Mouse (Mus musculus) lung, embryonic 16.5 days (tissue): ENCODE results near the gene Hsf2bp. TPM values are rescaled to one million over a fixed set of nuclear protein-coding genes. Genes with fewer than 3 reads are reported as not detected.

ENCODE experiments used
- ATAC-seq: fragments of 200-750 bp; cut with Nextera tagmentation; 2 replicates; pipeline ENCODE4 v1.8.0; 2017; ENCODE audit warnings: low read depth, mild to moderate bottlenecking, moderate library complexity
- H3K27ac ChIP-seq: fragments of 300-500 bp; sonication (generic); 2 replicates; pipeline ENCODE4 v1.5.1; 2014; ENCODE audit warnings: mild to moderate bottlenecking, control low read depth, low read length
- H3K27me3 ChIP-seq: fragments of 300-500 bp; sonication (generic); 2 replicates; pipeline ENCODE4 v1.6.1; 2014; ENCODE audit warnings: low read depth, low read length, mixed read lengths; ENCODE audit not compliant: control insufficient read depth, insufficient read depth
- H3K36me3 ChIP-seq: fragments of 300-500 bp; sonication (generic); 2 replicates; pipeline ENCODE4 v1.6.1; 2014; ENCODE audit warnings: low read length; ENCODE audit not compliant: control insufficient read depth, insufficient read depth
- H3K4me1 ChIP-seq: fragments of 300-500 bp; sonication (generic); replicated peaks from 2 replicates; pipeline ENCODE4 v1.6.1; 2014; ENCODE audit warnings: low read length, mixed read lengths; ENCODE audit not compliant: control insufficient read depth, insufficient read depth
- H3K4me2 ChIP-seq: fragments of 300-500 bp; sonication (generic); 2 replicates; pipeline ENCODE4 v1.6.1; 2014; ENCODE audit warnings: low read depth, low read length, control low read depth
- H3K4me3 ChIP-seq: fragments of 300-500 bp; sonication (generic); 2 replicates; pipeline ENCODE4 v1.5.1; 2014; ENCODE audit warnings: mild to moderate bottlenecking, low read length, control low read depth
- H3K9ac ChIP-seq: fragments of 300-500 bp; sonication (generic); 2 replicates; pipeline ENCODE4 v1.6.1; 2014; ENCODE audit warnings: low read length, control low read depth
- H3K9me3 ChIP-seq: fragments of 300-500 bp; sonication (generic); 2 replicates; pipeline ENCODE4 v1.6.1; 2016; ENCODE audit warnings: low read length; ENCODE audit not compliant: control insufficient read depth
- WGBS: fragments of 180-500 bp; shearing (Covaris S2); extraction: QIAGEN DNeasy Blood & Tissue Kit; methylation state at CpG from one replicate; pipeline ENCODE4 v1.1.7; 2014; 5-methylcytosine and 5-hydroxymethylcytosine counted together
- polyA plus RNA-seq: library from polyadenylated mRNA; unstranded; fragments of >200 nt; fragmentation: Nextera tagmentation; extraction: Ambion mirVana; gene quantifications from 2 replicates; pipeline ENCODE4 v1.2.1, GENCODE M21; 2015

The Hsf2bp gene
- polyA plus RNA-seq, 1 experiment from 2014 or later: 0.57 TPM

DNA sequence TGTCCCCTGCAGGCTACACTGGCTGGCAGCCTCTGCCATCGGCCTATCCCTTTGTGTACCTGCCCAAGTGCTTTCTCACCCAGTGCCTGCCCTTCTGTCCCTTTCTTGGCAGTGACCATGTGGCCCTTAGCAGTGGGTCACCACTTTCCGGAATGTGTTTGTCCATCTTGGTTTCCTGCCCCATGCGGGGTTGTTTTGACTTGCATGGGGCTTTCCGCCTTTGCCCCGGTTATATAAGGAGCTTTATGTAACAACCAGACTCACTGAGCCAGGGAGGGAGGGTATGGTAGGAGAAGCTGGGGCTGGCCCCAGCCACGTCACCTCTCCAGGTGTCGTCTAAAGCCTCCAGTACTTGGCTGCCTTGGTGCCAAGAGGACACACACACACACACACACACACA, 132.1 kb downstream of the Hsf2bp start:
- 0 out of 2 replicates have a peak overlapping the region, but pooled peaks have one; percentile 14 for H3K9ac ChIP-seq
- H3K27ac ChIP-seq: peak overlapping the region; percentile 31; the same call in 1 of the 2 replicates
- H3K4me2 ChIP-seq: no peak overlapping the region
- no peak for ATAC-seq
- no peaks in the 10 kb centered on the region for H3K36me3 ChIP-seq
- H3K4me1 ChIP-seq: peaks cover 29% of the 10 kb centered on the region
- no peaks in the 10 kb centered on the region for H3K9me3 ChIP-seq
- WGBS: 74% methylated on average over 7 of the region's 7 CpGs
- H3K27me3 ChIP-seq: no peaks in the 10 kb centered on the region
- H3K4me3 ChIP-seq: no peak overlapping the region

DNA sequence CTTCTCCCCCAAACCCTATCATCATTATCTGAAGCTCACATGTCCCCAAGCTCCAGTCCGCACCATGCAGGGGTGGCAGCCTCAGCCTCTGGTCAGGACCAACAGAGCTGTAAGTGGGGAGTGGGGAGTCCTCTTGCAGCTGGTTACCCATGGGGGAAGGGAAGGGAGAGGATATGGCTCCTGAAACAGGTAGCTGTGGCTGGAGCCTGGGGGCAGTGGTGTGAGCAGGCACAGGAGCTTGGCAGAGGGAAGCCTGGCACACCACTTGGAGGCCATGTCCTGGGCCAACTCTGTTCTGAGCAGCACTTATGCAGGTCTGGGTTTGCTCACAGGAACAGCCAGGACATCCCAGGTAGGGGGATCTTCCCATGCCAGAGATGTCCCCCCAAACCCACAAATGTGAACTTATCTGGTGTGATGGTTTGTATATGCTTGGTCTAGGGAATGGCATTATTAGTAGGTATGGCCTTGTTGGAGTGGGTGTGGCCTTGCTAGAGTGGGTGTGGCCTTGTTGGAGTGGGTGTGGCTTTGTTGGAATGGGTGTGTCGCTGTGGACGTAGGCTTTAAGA, 133.4 kb downstream of the Hsf2bp start:
- H3K27ac ChIP-seq: peak overlapping the region; percentile 51

DNA sequence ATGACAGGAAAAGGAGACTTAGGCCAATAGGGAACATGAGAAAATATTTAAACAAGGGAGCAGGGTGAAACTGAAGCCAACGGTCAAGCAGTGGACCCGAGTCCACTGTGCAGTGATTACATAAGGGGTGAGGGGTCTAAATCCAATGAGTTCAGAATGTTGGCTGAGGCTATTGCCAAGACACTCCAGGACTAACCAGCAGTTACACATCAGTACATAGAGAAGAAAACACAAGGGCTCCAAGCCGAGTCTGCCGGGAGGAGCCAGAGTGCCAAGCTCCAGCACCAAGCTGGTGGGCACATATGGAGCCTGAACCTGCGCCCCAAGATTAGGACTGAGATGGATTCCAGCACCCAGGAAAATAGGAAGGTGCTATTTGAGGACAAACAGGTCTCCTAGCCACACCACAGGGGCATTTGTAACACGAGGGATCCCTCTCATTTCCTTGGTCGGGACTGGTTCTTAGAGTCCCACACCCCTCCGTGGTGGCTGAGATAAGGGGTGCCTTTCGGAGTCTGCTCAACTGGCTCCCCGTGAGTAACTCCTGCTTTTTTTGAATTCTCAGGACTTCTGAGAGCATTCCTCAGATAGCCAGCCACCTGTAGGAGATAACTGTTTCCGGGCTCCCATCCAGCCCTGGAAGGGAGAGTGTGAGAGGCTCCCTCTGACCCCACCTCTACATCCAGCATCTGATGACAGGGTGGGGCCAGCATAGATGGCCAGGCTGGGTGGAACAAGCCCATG, 134.5 kb downstream of the Hsf2bp start:
- WGBS: 19% methylated on average over 11 of the region's 11 CpGs
- Histone ChIP-seq H3K9ac (peak overlapping the region; percentile 39), H3K27ac (peak overlapping the region; percentile 97), H3K9me3 (no peaks in the 10 kb centered on the region), H3K36me3 (no peaks in the 10 kb centered on the region), H3K4me2 (peak overlapping the region; percentile 31), H3K4me3 (no peak overlapping the region), H3K4me1 (peaks cover 39% of the 10 kb centered on the region), H3K27me3 (no peaks in the 10 kb centered on the region)
- ATAC-seq: peak; percentile 41

More for the DNA sequence above, 133.4 kb downstream of the Hsf2bp start:
- Histone ChIP-seq H3K9me3 (no peaks in the 10 kb centered on the region), H3K4me2 (no peak overlapping the region), H3K9ac (no peak overlapping the region), H3K27me3 (no peaks in the 10 kb centered on the region), H3K36me3 (no peaks in the 10 kb centered on the region), H3K4me1 (peaks cover 35% of the 10 kb centered on the region), H3K4me3 (no peak overlapping the region)
- WGBS: 77% methylated on average over 3 of the region's 3 CpGs
- ATAC-seq: no peak

DNA sequence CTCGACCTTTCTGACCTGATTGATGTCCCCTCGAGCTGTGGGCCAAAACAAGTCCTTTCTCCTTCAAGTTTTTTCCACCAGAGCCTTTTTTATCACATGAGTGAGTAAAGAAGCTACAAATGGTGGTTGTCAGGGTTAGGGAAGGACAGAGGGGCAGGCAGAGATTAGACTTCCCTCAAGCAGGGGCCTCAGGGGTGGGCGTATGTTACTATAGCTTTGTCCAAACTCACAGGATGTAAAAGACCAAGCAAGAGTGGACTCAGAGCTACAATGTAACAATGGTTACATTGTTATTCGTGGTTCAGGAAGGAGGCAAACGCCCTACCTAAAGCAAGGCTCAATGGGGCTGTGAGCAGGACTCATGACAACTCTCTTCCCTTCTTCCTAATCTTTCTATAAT, 137.2 kb downstream of the Hsf2bp start:
- peaks cover 43% of the 10 kb centered on the region for H3K4me1 ChIP-seq
- H3K36me3 ChIP-seq: no peaks in the 10 kb centered on the region
- H3K9me3 ChIP-seq: no peaks in the 10 kb centered on the region
- WGBS: 48% methylated on average over 5 of the region's 5 CpGs
- H3K4me3 ChIP-seq: no peak overlapping the region
- H3K9ac ChIP-seq: no peak overlapping the region
- H3K27ac ChIP-seq: peak overlapping the region; percentile 1; the same call in 1 of the 2 replicates
- no peak for ATAC-seq
- H3K27me3 ChIP-seq: no peaks in the 10 kb centered on the region
- no peak overlapping the region for H3K4me2 ChIP-seq

DNA sequence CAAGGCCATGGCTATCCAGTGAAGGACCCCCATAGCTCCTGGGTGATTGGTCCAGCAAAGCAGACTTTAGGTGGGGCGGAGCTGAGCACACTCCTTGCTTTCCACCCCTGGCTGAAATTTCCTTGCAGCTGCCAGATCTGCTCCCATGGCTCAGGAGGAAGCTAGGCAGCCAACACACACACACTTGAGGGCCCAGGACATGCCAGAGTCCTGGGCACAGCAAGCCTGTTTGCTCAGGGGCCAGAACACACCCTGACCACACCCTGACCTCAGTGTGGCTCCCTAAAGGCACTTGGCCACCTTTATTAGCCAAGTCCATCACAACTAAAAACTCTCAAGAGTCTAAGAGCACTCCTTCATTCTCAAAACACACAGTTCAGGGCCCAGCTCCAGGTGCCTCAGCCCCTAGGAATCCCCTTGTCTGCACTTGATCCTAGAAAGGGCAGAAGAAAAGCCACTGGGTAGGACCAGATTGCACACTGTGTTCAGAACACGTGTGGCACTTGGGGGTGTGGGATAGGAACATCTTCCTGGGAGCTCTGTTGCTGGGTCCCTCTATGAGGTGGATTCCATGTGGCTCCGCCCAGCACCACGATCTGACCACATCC, 138.9 kb downstream of the Hsf2bp start:
- peak; percentile 85 for ATAC-seq
- peak overlapping the region; percentile 97 for H3K27ac ChIP-seq
- no peak overlapping the region for H3K4me3 ChIP-seq
- WGBS: 58% methylated on average over 4 of the region's 4 CpGs
- no peak overlapping the region for H3K4me2 ChIP-seq
- no peaks in the 10 kb centered on the region for H3K9me3 ChIP-seq
- peak overlapping the region; percentile 15; the same call in 1 of the 2 replicates for H3K9ac ChIP-seq
- no peaks in the 10 kb centered on the region for H3K27me3 ChIP-seq
- H3K4me1 ChIP-seq: peaks cover 54% of the 10 kb centered on the region
- H3K36me3 ChIP-seq: no peaks in the 10 kb centered on the region

DNA sequence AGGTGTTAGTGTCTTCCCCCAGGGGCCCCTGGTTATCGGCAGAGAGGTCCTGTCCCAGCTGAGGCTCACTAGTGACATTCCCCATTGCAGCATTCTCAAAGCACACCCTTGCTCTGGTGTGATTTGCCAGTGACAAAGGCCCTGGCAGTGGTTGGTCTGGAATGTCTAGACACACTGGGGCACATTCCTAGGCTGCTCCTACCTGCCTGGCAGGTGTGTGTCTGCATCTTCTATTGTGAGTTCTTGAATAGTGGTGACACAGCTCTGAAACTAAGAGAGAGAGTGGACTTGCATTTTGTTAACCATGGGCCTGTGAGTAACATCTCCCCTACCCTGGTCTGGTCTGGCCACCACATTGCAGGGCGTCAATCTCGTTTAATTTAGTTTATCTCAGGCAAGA, 139.4 kb downstream of the Hsf2bp start:
- no peaks in the 10 kb centered on the region for H3K9me3 ChIP-seq
- ATAC-seq: peak; percentile 36
- no peak overlapping the region for H3K4me3 ChIP-seq
- WGBS: 46% methylated on average over 3 of the region's 3 CpGs
- H3K27me3 ChIP-seq: no peaks in the 10 kb centered on the region
- peak overlapping the region; percentile 97 for H3K27ac ChIP-seq
- H3K36me3 ChIP-seq: no peaks in the 10 kb centered on the region
- H3K9ac ChIP-seq: peak overlapping the region; percentile 43; the same call in 1 of the 2 replicates
- no peak overlapping the region for H3K4me2 ChIP-seq
- H3K4me1 ChIP-seq: peaks cover 54% of the 10 kb centered on the region

DNA sequence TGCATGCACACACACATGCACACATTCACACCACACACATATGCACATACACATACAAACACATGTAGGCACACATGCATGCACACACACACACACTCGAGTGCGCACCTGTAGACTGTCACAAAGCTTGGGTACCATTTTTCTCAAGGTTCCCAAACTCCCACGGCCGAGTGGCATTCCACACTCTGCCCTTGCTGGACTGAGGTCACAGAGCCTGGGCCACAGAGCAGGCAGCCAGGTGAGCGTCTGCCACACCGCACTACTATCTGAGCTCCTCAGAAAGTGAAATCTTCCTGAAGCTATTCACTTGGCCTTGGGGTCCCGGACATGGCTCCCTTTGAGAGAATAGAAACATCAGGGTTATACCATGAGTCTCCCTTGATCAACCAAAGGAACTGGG, 139.8 kb downstream of the Hsf2bp start:
- Histone ChIP-seq H3K9me3 (no peaks in the 10 kb centered on the region), H3K4me2 (no peak overlapping the region), H3K9ac (peak overlapping the region; percentile 43), H3K4me1 (peaks cover 54% of the 10 kb centered on the region), H3K36me3 (no peaks in the 10 kb centered on the region), H3K27me3 (no peaks in the 10 kb centered on the region), H3K4me3 (no peak overlapping the region), H3K27ac (peak overlapping the region; percentile 97)
- ATAC-seq: no peak
- 76% methylated on average over 7 of the region's 7 CpGs for WGBS

Other genes starting within 250 kb of the Hsf2bp start
- 32.7 and 33.0 TPM in 2 replicates for gene Sik1, start 180.5 kb downstream of the Hsf2bp start, polyA plus RNA-seq
- gene Rrp1b, start 249 bp downstream of the Hsf2bp start, polyA plus RNA-seq: 53.4 and 58.5 TPM in 2 replicates
- 17.1 and 17.3 TPM in 2 replicates for gene Notch3, start 130.5 kb upstream of the Hsf2bp start, polyA plus RNA-seq
- gene Ephx3, start 153.2 kb upstream of the Hsf2bp start, polyA plus RNA-seq: 0.21 and 0.24 TPM in 2 replicates
- 70.6 and 83.2 TPM in 2 replicates for gene Brd4, start 248.4 kb upstream of the Hsf2bp start, polyA plus RNA-seq